Mouse (Mus musculus) erythroblast, embryonic 14.5 days (primary cell): Measurements from ENCODE around the gene 8030474K03Rik.

Experiments
- GATA1 ChIP-seq: IDR thresholded peaks from 2 replicates; pipeline ENCODE4 v1.6.1; 2012; ENCODE audit warnings: low read length, inconsistent platforms, mixed read lengths
- TAL1 ChIP-seq: IDR thresholded peaks from 3 replicates; pipeline ENCODE4 v1.6.1; 2012; ENCODE audit warnings: low read length, inconsistent platforms, mixed read lengths

DNA sequence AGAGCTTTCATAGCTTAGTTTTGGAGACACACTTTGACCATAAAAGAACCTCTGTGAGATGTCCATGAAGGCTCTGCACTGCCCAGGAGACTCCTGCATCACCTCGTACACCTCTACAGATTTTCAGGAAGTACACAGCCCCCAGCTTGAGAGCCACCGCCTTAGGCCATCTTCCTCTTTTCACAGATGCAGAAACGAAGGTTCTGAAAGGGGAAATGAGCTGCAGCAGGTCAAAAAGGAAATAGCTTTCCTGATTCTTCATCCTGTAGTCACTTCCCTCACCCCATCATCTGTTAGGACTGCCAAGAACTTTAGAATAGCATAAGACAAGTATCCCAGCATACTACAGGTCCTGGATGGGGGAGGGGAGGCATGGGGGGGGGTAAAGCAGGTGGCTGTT is 24.1 kb upstream of the 8030474K03Rik start:
- TF ChIP-seq GATA1: no peak
- no peak for TF ChIP-seq TAL1
